Mouse (Mus musculus): ENCODE measurements around the gene Npdc1.

DNA sequence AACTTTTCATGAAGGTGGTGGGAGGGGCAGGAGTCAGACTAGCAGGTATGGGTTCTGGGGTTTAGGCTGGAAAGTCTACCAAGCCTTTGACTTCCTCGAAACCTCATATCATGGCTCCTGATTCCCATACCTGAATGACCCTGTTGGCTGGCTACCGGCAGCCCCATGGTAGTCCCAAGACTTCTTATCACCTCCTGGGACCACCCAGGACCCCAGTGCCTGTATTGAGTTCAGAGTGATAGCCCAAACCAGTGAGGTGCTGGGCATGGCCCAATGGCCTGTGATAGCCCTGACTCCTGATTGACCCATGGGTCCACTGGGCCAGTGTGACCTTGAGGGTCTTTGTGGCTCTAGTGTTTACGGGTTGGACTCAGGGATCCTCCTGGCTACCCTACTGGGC lies 48.5 kb upstream of the Npdc1 start:
- no peak for TF ChIP-seq POLR2A (IDR thresholded peaks at IDR 0.05; ENCODE audit: insufficient read length, low read depth)
- no peak for TF ChIP-seq REST (IDR thresholded peaks at IDR 0.05; ENCODE audit: insufficient read depth, insufficient read length)
- no peak for TF ChIP-seq E2F4 (IDR thresholded peaks at IDR 0.05; ENCODE audit: insufficient read depth)
- no peak for TF ChIP-seq SRF (IDR thresholded peaks at IDR 0.05; ENCODE audit: control insufficient read depth, insufficient read length, low read depth)
- TF ChIP-seq TCF3 (IDR thresholded peaks at IDR 0.05; ENCODE audit: insufficient read length, low read depth): no peak
- no peak for TF ChIP-seq CEBPB (IDR thresholded peaks at IDR 0.05; ENCODE audit: insufficient read depth, poor library complexity, severe bottlenecking)
- no peak for TF ChIP-seq USF1 (IDR thresholded peaks at IDR 0.05; ENCODE audit: low read depth)
- no peak for TF ChIP-seq MAX (IDR thresholded peaks at IDR 0.05; ENCODE audit: low read depth)

Measured in myocyte (in vitro differentiated cells).